ENCODE assay signal across 15 mouse cellular contexts in the genomic region with DNA sequence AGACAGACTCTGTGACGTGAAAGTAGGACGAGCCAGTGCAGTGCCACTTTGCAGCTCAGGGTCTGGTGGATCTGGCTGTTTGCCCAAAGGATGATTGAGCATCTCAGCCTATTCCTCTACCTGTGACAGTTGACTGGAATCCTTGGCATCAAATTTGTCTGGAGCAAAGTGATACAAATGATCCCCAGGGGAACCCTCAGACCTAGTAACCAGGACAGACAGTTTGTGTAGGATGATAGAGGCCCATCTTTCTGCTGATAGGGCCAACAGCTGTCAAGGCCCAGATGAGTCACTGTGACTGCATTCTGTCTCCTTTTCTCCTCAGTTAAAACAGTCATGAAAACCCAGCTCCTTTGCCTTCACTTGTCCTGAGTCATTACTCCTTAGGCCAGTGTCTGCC. TPM values are rescaled to one million over a fixed set of nuclear protein-coding genes. Genes with fewer than 3 reads are reported as not detected.
DNase-seq lines count a peak whose midpoint lies in the region.
"Had no signal": no experiment of that assay in that cellular context is flagged by ENCODE, and none has a peak within 500 bp of the region (broad histone marks: within the 10 kb centered on the region; RNA-seq: fewer than 3 reads in every experiment).

No protein-coding gene starts in this region.

- no peak overlapping the region for H3K27ac ChIP-seq in heart, embryonic 10.5 days
- H3K27ac ChIP-seq: embryonic facial prominence, embryonic 13.5 days; forebrain, embryonic 10.5 days; hindbrain, embryonic 12.5 days had no signal

- no peak overlapping the region for H3K4me3 ChIP-seq in heart, embryonic 10.5 days
- H3K4me3 ChIP-seq: embryonic facial prominence, embryonic 13.5 days; forebrain, embryonic 10.5 days; hindbrain, embryonic 12.5 days had no signal

- DNase-seq in heart, embryonic 10.5 days (ENCODE audit: low spot score): peak; percentile 50
- DNase-seq in heart, adult 18-20 months: no peak
- DNase-seq in right cerebral cortex, adult 18-20 months: peak; percentile 39
- DNase-seq in right cerebral cortex, postnatal 4 days: no peak
- DNase-seq in left cerebral cortex, postnatal 14 days (ENCODE audit: low spot score in 2 of 2): peak; percentile 14 to 20
- peak; percentile 31 for DNase-seq in telencephalon, adult 2 months (ENCODE audit: low read depth, low spot score)
- no peak for DNase-seq in testis, postnatal 10 days (ENCODE audit: low spot score)
- DNase-seq in spleen, postnatal 10 days (ENCODE audit: low spot score in 2 of 2): no peak
- DNase-seq: adrenal gland, postnatal 36 days; cerebellum, postnatal 36 days; kidney, postnatal 10 days; midbrain, embryonic 14.5 days had no signal

- WGBS in heart, embryonic 10.5 days: 21% methylated on average over 2 of the region's 2 CpGs

- no peaks in the 10 kb centered on the region for H3K9me3 ChIP-seq in heart, embryonic 10.5 days
- H3K9me3 ChIP-seq: embryonic facial prominence, embryonic 13.5 days; forebrain, embryonic 10.5 days; hindbrain, embryonic 12.5 days had no signal

- no peaks in the 10 kb centered on the region for H3K36me3 ChIP-seq in heart, embryonic 10.5 days
- H3K36me3 ChIP-seq: embryonic facial prominence, embryonic 13.5 days; forebrain, embryonic 10.5 days; hindbrain, embryonic 12.5 days had no signal

- intact Hi-C loops in left cerebral cortex, postnatal 14 days (cut with DNase I): no loop called here

- H3K4me1 ChIP-seq in heart, embryonic 10.5 days: peaks cover 13% of the 10 kb centered on the region; the same call in 1 of the 2 replicates

- H3K27me3 ChIP-seq in heart, embryonic 10.5 days (ENCODE audit: insufficient read depth, poor library complexity, severe bottlenecking): no peaks in the 10 kb centered on the region
- H3K27me3 ChIP-seq: embryonic facial prominence, embryonic 13.5 days; hindbrain, embryonic 12.5 days had no signal

RNA-seq across cellular contexts. Expression of a gene that starts 41.6 kb away (rescaled TPM):
- polyA plus RNA-seq in heart, embryonic 10.5 days (2016; fragmentation: Nextera tagmentation; extraction: Ambion mirVana): 8.9 and 11.5 TPM in 2 replicates
- 10 to 100 TPM; 38.7 to 41.1 TPM for total RNA-seq in heart, adult 18-20 months (2021)
- 10 to 100 TPM; 19.2 to 26.2 TPM for total RNA-seq in left cerebral cortex, postnatal 14 days (2021)

Comparison
In these comparisons a context has a peak if more than half of its experiments do, and no peak if none do; other contexts are left out.
1. DNase-seq: peak in heart, embryonic 10.5 days (single experiment), right cerebral cortex, adult 18-20 months (single experiment), left cerebral cortex, postnatal 14 days (2 of 2) and telencephalon, adult 2 months (single experiment); none in heart, adult 18-20 months (0 of 2), right cerebral cortex, postnatal 4 days (single experiment), testis, postnatal 10 days (single experiment) and spleen, postnatal 10 days (0 of 2).